Mouse (Mus musculus) T-helper 1 cell (primary cell): ENCODE measurements around the gene AC141477.1.

ENCODE experiments used
- in situ Hi-C: fragments of 300-600 bp; cut with MboI, MseI; formaldehyde crosslinking; loops from one replicate; pipeline ENCODE4 v1.15.1; 2025; ENCODE audit warnings: high pct_unique_total_duplicates

AC141477.1 gene

GRCm38 (mm10) chr10:76440281-76440680 lies at the start of gene AC141477.1:
Gene AC141477.1, minus strand, starts transcription at chr10:76440444.
- in situ Hi-C loops, result no loop called here

GRCm38 (mm10) chr10:76489205-76489604 lies 49.0 kb upstream of the AC141477.1 start:
- in situ Hi-C loops, result no loop called here

GRCm38 (mm10) chr10:76488265-76488664 lies 48.0 kb upstream of the AC141477.1 start:
- in situ Hi-C loops, result no loop called here

GRCm38 (mm10) chr10:76486302-76486701 lies 46.1 kb upstream of the AC141477.1 start:
- in situ Hi-C loops, result no loop called here

- in situ Hi-C loops, result no loop called here
Measured at GRCm38 (mm10) chr10:76481480-76481879, 41.2 kb upstream of the AC141477.1 start.

- in situ Hi-C loops, result no loop called here
Measured at GRCm38 (mm10) chr10:76480851-76481250, 40.6 kb upstream of the AC141477.1 start.

- in situ Hi-C loops, result no loop called here
Measured at GRCm38 (mm10) chr10:76473759-76474158, 33.5 kb upstream of the AC141477.1 start.

GRCm38 (mm10) chr10:76468203-76469162 lies 28.2 kb upstream of the AC141477.1 start, which contains the start of the genes Mcm3ap and Ybey:
Gene Mcm3ap, plus strand, starts transcription at chr10:76468927.
Gene Ybey, minus strand, starts transcription at chr10:76469114.
- in situ Hi-C loops, result no loop called here

GRCm38 (mm10) chr10:76462721-76463120 lies 22.5 kb upstream of the AC141477.1 start:
- in situ Hi-C loops, result no loop called here

GRCm38 (mm10) chr10:76462312-76462711 lies 22.1 kb upstream of the AC141477.1 start:
- in situ Hi-C loops, result no loop called here

GRCm38 (mm10) chr10:76461255-76461654 lies 21.0 kb upstream of the AC141477.1 start:
- in situ Hi-C loops, result no loop called here

- in situ Hi-C loops, result no loop called here
Measured at GRCm38 (mm10) chr10:76455289-76455688, 15.0 kb upstream of the AC141477.1 start.

GRCm38 (mm10) chr10:76448851-76449250 lies 8.6 kb upstream of the AC141477.1 start, which contains the start of gene 2610028H24Rik:
Gene 2610028H24Rik, plus strand, starts transcription at chr10:76449081.
- in situ Hi-C loops, result no loop called here

- in situ Hi-C loops, result no loop called here
Measured at GRCm38 (mm10) chr10:76447406-76448229, 7.4 kb upstream of the AC141477.1 start.

- in situ Hi-C loops, result no loop called here
Measured at GRCm38 (mm10) chr10:76445996-76446681, 5.9 kb upstream of the AC141477.1 start.

GRCm38 (mm10) chr10:76442178-76443088 lies 2.2 kb upstream of the AC141477.1 start, which contains the start of gene Pcnt:
Gene Pcnt, minus strand, starts transcription at chr10:76442786.
- in situ Hi-C loops, result no loop called here

- in situ Hi-C loops, result no loop called here
Measured at GRCm38 (mm10) chr10:76439107-76439890, 945 bp downstream of the AC141477.1 start.

- in situ Hi-C loops, result no loop called here
Measured at GRCm38 (mm10) chr10:76433925-76434324, 6.3 kb downstream of the AC141477.1 start.

GRCm38 (mm10) chr10:76425674-76426073 lies 14.6 kb downstream of the AC141477.1 start:
- in situ Hi-C loops, result loop anchor here (5.0 kb wide), 2 partner anchors 43 to 1582 kb away; no protein-coding TSS in a partner anchor
